Mouse (Mus musculus) midbrain, embryonic 10.5 days (tissue): ENCODE measurements at regions not wholly inside any gene's neighbourhood (a gene's known extent, or its start where the extent isn't known, plus 50 kb on each side); places are given as distances from the start of the nearest gene placed in this dataset.
"Not testable (repeated sequence)": the region's sequence is repeated elsewhere in the genome, so short reads cannot be mapped to it uniquely, and the experiment has no call there.

Source experiments
- DNase-seq: peaks from one replicate; pipeline ENCODE4 v3.0.0-alpha.2; 2017; ENCODE audit warnings: low spot score
- H3K27ac ChIP-seq: fragments of 300-500 bp; sonication (generic); replicated peaks from 2 replicates; pipeline ENCODE4 v1.5.1; 2016; ENCODE audit warnings: mild to moderate bottlenecking
- H3K27me3 ChIP-seq: fragments of 300-500 bp; sonication (generic); 2 replicates; pipeline ENCODE4 v1.6.1; 2016; ENCODE audit warnings: low read depth, mild to moderate bottlenecking; ENCODE audit not compliant: poor library complexity, severe bottlenecking
- H3K36me3 ChIP-seq: fragments of 300-500 bp; sonication (generic); 2 replicates; pipeline ENCODE4 v1.6.1; 2016; ENCODE audit warnings: mild to moderate bottlenecking, moderate library complexity
- H3K4me1 ChIP-seq: fragments of 300-500 bp; sonication (generic); 2 replicates; pipeline ENCODE4 v1.6.1; 2016
- H3K4me3 ChIP-seq: fragments of 300-500 bp; sonication (generic); 2 replicates; pipeline ENCODE4 v1.5.1; 2016; ENCODE audit warnings: mild to moderate bottlenecking, moderate library complexity
- H3K9me3 ChIP-seq: fragments of 300-500 bp; sonication (generic); replicated peaks from 2 replicates; pipeline ENCODE4 v1.6.1; 2016; ENCODE audit warnings: mild to moderate bottlenecking
- WGBS: fragments of 180-500 bp; shearing (Covaris S2); methylation state at CpG from one replicate; pipeline ENCODE4 v1.1.7; 2016; 5-methylcytosine and 5-hydroxymethylcytosine counted together

- WGBS: 84% methylated on average over 4 of the region's 4 CpGs
These were observed 352.8 kb downstream of the Plekhb2 start for GRCm38 (mm10) chr1:35202551-35202950.

GRCm38 (mm10) chr1:35206834-35207529, 357.2 kb downstream of the Plekhb2 start:
- Histone ChIP-seq H3K27me3 (no peaks in the 10 kb centered on the region), H3K27ac (no peak overlapping the region), H3K4me3 (no peak overlapping the region), H3K9me3 (0 out of 2 replicates have a peak, but pooled peaks cover 5% of the 10 kb centered on the region), H3K4me1 (no peaks in the 10 kb centered on the region), H3K36me3 (no peaks in the 10 kb centered on the region)
- DNase-seq: no peak
- WGBS: 83% methylated on average over 11 of the region's 11 CpGs

More at GRCm38 (mm10) chr1:35202551-35202950, 352.8 kb downstream of the Plekhb2 start:
- H3K27me3 ChIP-seq: no peaks in the 10 kb centered on the region
- H3K4me3 ChIP-seq: no peak overlapping the region
- no peaks in the 10 kb centered on the region for H3K4me1 ChIP-seq
- H3K9me3 ChIP-seq: 0 out of 2 replicates have a peak, but pooled peaks cover 5% of the 10 kb centered on the region
- H3K27ac ChIP-seq: no peak overlapping the region
- no peaks in the 10 kb centered on the region for H3K36me3 ChIP-seq
- DNase-seq: no peak

- Histone ChIP-seq H3K9me3 (no peaks in the 10 kb centered on the region), H3K4me1 (no peaks in the 10 kb centered on the region), H3K4me3 (no peak overlapping the region), H3K27me3 (no peaks in the 10 kb centered on the region), H3K36me3 (no peaks in the 10 kb centered on the region), H3K27ac (no peak overlapping the region)
- 83% methylated on average over 13 of the region's 13 CpGs for WGBS
- no peak for DNase-seq
These were observed 362.5 kb downstream of the Plekhb2 start for GRCm38 (mm10) chr1:35212111-35212891.

DNA sequence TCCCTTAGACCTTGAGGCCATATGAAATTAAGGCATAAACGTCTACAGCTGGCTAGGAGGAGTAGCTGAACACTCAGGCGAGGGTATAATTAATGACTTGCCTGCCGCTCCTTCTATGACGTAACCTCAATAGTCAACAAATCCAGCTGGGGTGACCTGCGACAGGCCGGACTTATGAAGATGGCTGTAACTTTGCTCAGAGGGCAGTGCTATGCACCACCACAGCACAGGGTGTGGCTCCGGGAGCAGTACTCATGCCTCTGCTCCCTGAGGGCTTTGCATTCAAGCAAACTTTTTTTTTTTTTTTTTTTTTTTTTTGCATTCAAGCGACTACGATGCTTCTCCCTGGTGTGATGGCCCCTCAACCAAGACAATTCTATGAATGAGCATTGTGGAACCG, 364.1 kb downstream of the Plekhb2 start:
- no peaks in the 10 kb centered on the region for H3K4me1 ChIP-seq
- DNase-seq: no peak
- no peaks in the 10 kb centered on the region for H3K36me3 ChIP-seq
- WGBS: 88% methylated on average over 10 of the region's 10 CpGs
- no peaks in the 10 kb centered on the region for H3K9me3 ChIP-seq
- H3K4me3 ChIP-seq: no peak overlapping the region
- H3K27me3 ChIP-seq: no peaks in the 10 kb centered on the region
- no peak overlapping the region for H3K27ac ChIP-seq

DNA sequence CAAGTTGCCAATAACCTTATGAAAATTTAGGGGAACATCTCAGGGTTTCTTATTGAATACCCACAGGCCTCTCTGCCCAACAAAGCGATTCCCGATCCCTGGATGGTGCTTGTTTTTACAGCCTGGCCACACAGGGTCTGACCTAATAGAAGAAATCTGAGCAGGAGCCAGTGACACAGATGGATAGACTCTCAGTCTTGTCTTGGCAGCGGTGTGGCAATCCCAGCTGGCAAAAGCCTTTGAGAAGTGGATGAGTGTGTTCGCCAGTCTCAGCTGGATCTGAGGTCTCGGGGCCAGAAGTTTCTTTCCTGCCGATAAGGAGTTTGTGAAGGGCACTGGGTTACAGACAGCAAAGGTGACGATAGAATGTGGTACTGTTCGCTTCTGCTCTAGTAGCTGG, 366.6 kb downstream of the Plekhb2 start:
- no peaks in the 10 kb centered on the region for H3K27me3 ChIP-seq
- no peak for DNase-seq
- H3K4me1 ChIP-seq: no peaks in the 10 kb centered on the region
- 95% methylated on average over 8 of the region's 8 CpGs for WGBS
- no peaks in the 10 kb centered on the region for H3K9me3 ChIP-seq
- no peaks in the 10 kb centered on the region for H3K36me3 ChIP-seq
- no peak overlapping the region for H3K4me3 ChIP-seq
- H3K27ac ChIP-seq: no peak overlapping the region

DNA sequence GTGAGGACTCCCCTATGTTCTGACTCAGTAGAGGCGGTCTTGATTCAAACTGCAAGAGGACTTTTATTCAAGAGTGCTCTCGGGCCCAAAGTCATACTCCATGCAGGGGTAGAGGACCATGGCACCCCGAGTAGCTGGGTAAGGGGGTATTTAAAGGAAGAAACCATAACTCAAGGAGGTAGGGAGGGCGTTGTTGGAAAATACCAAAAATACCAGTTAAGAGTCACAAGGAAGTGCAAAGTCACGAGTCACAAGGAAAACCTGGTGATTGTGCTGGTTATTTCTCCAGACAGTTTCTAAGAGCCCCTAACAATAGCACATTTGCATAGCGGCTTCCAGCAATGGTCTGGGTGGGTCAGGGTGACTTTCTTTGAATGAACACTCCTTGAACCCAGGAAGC, 370.4 kb downstream of the Plekhb2 start:
- H3K4me1 ChIP-seq, H3K36me3 ChIP-seq, H3K27me3 ChIP-seq, H3K9me3 ChIP-seq, H3K4me3 ChIP-seq, H3K27ac ChIP-seq, DNase-seq: not testable (repeated sequence)
- 88% methylated on average over 6 of the region's 6 CpGs for WGBS

- 85% methylated on average over 9 of the region's 9 CpGs for WGBS
- no peak for DNase-seq
These were observed 371.0 kb downstream of the Plekhb2 start for GRCm38 (mm10) chr1:35220751-35221150.

DNA sequence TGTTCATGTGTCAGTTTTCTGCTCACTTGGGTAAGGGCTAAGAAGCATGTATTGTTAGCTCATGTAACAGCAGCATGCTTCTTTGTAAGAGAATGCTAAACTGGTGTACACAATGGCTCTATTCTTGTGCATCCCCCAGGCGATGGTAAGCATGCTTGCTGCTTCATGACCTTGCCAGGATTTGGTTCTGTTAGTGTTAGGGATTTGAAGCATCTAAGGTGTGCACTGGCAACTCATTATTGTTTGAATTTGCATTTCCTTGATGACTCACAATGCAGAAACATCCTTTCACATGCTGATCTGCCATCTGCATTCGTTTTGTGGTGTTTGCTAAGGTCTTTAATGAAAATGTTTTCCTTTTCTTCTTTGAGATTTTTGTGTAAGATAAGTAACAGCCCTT, 382.8 kb downstream of the Plekhb2 start:
- no peaks in the 10 kb centered on the region for H3K36me3 ChIP-seq
- WGBS: 36% methylated on average over 2 of the region's 2 CpGs
- H3K27ac ChIP-seq: no peak overlapping the region
- H3K4me1 ChIP-seq: peaks cover 7% of the 10 kb centered on the region; the same call in 1 of the 2 replicates
- H3K9me3 ChIP-seq: no peaks in the 10 kb centered on the region
- no peak overlapping the region for H3K4me3 ChIP-seq
- H3K27me3 ChIP-seq: no peaks in the 10 kb centered on the region
- DNase-seq: no peak

More at GRCm38 (mm10) chr1:35220751-35221150, 371.0 kb downstream of the Plekhb2 start:
- H3K27me3 ChIP-seq: no peaks in the 10 kb centered on the region
- H3K9me3 ChIP-seq: no peaks in the 10 kb centered on the region
- no peak overlapping the region for H3K4me3 ChIP-seq
- no peaks in the 10 kb centered on the region for H3K36me3 ChIP-seq
- H3K4me1 ChIP-seq: no peaks in the 10 kb centered on the region
- H3K27ac ChIP-seq: no peak overlapping the region

DNA sequence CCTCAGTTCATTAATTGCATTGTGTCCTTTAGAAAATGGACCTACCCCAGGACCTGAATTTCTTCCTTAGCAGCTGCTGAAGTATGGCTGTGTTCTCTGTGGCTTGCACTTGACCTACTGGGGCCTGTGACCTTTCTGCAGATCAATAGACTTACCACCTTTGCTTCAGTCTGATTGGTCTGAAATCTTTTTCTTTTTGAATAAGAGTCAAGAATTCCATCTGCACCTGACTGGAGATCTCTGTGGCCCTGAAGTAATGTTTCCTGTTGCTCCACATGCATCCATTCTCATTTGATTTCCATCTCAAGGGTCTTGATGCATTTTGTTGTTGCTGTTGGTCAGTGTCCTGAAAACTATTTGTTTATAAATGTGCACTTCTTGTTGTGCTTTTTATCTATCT, 388.4 kb downstream of the Plekhb2 start:
- Histone ChIP-seq H3K27ac (no peak overlapping the region), H3K36me3 (no peaks in the 10 kb centered on the region), H3K27me3 (no peaks in the 10 kb centered on the region), H3K4me3 (no peak overlapping the region), H3K4me1 (peaks cover 7% of the 10 kb centered on the region), H3K9me3 (no peaks in the 10 kb centered on the region)
- DNase-seq: no peak

DNA sequence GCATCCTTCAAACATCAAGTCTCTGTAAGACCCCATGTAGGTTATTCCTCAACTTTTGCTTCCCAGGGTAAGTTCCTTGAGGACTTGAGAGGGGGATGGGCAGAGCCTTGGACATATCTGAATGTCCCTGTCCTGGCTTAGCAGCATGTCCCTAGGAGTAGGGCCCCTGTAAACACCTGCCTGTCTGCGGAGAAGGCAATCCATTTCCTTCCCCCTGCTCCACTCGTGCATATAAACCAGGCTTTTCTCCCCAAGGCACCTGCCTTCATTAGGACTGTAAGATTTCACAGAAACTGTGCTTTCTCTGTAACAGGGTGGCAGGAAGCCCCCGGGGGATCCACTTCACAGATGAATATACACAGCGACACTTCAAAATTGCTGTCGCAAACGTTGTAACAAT, 393.1 kb downstream of the Plekhb2 start:
- no peaks in the 10 kb centered on the region for H3K27me3 ChIP-seq
- H3K4me1 ChIP-seq: peaks cover 10% of the 10 kb centered on the region
- H3K36me3 ChIP-seq: no peaks in the 10 kb centered on the region
- H3K27ac ChIP-seq: 0 out of 2 replicates have a peak overlapping the region, but pooled peaks have one; percentile 33
- 81% methylated on average over 6 of the region's 6 CpGs for WGBS
- H3K9me3 ChIP-seq: no peaks in the 10 kb centered on the region
- no peak overlapping the region for H3K4me3 ChIP-seq
- DNase-seq: no peak

DNA sequence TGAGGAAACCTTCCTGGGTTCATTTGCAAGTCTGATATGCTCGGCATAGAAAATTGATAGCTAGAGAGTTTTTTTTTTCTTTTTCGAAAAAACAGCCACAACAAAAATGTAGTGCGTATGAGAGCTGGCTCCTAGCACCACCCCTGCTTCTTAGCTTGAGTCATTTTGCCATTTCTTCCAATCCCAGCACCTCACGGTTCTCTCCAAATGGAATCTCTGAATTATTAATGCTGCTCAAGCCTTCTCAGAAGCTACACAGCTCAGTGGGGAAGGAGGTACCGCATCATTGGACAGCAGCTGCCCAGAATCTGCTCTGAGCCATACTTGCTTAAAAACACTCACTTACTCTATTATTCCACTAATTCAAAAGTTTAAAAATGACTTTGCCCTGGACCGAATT, 393.6 kb downstream of the Plekhb2 start:
- DNase-seq: no peak
- no peak overlapping the region for H3K27ac ChIP-seq

GRCm38 (mm10) chr1:35265125-35265524, 415.3 kb downstream of the Plekhb2 start:
- Histone ChIP-seq H3K4me3 (no peak overlapping the region), H3K4me1 (no peaks in the 10 kb centered on the region), H3K27ac (no peak overlapping the region), H3K27me3 (no peaks in the 10 kb centered on the region), H3K36me3 (no peaks in the 10 kb centered on the region), H3K9me3 (no peaks in the 10 kb centered on the region)
- WGBS: 81% methylated on average over 1 of the region's 1 CpGs
- no peak for DNase-seq

More for the DNA sequence above, 393.6 kb downstream of the Plekhb2 start:
- H3K36me3 ChIP-seq: no peaks in the 10 kb centered on the region
- H3K4me3 ChIP-seq: no peak overlapping the region
- H3K9me3 ChIP-seq: no peaks in the 10 kb centered on the region
- peaks cover 10% of the 10 kb centered on the region for H3K4me1 ChIP-seq
- WGBS: 82% methylated on average over 6 of the region's 6 CpGs
- H3K27me3 ChIP-seq: no peaks in the 10 kb centered on the region

- Histone ChIP-seq H3K4me3 (no peak overlapping the region), H3K9me3 (no peaks in the 10 kb centered on the region), H3K36me3 (no peaks in the 10 kb centered on the region), H3K4me1 (no peaks in the 10 kb centered on the region), H3K27me3 (no peaks in the 10 kb centered on the region), H3K27ac (no peak overlapping the region)
- WGBS: 64% methylated on average over 7 of the region's 7 CpGs
- no peak for DNase-seq
These were observed 416.9 kb downstream of the Plekhb2 start for GRCm38 (mm10) chr1:35266626-35267025.
